Comparison of ENCODE assay signal across 9 mouse cellular contexts in genomic region chr9:49485250-49485891, GRCm38 (mm10). TPM values are rescaled to one million over a fixed set of nuclear protein-coding genes. Genes with fewer than 3 reads are reported as not detected.
DNase-seq lines count a peak whose midpoint lies in the region; ATAC-seq and TF ChIP-seq lines count a peak whose summit lies in the region.
"Had no signal": no experiment of that assay in that cellular context is flagged by ENCODE, and none has a peak within 500 bp of the region (broad histone marks: within the 10 kb centered on the region; RNA-seq: fewer than 3 reads in every experiment).

No protein-coding gene starts in this region.

- peaks cover 2 to 13% of the 10 kb centered on the region in 2 experiments; a peak in 2 of 4 replicates for H3K4me1 ChIP-seq in CH12.LX (ENCODE audit: control insufficient read depth in 1 of 2, insufficient read depth in 2 of 2)
- H3K4me1 ChIP-seq in ES-E14 (ENCODE audit: control insufficient read depth in 2 of 2, insufficient read depth in 2 of 2, low read length in 2 of 2, poor library complexity in 1 of 2): peaks cover 8 to 10% of the 10 kb centered on the region in 2 experiments
- peaks cover 21% of the 10 kb centered on the region; the same call in 1 of the 2 replicates for H3K4me1 ChIP-seq in embryonic facial prominence, embryonic 13.5 days
- peaks cover 23% of the 10 kb centered on the region for H3K4me1 ChIP-seq in limb, embryonic 12.5 days (replicated peaks)
- H3K4me1 ChIP-seq in midbrain, embryonic 13.5 days (replicated peaks): peaks cover 16% of the 10 kb centered on the region

- H3K27me3 ChIP-seq in CH12.LX (replicated peaks): peaks cover 5% of the 10 kb centered on the region
- no peaks in the 10 kb centered on the region; the same call in 1 of the 2 replicates for H3K27me3 ChIP-seq in embryonic facial prominence, embryonic 13.5 days
- H3K27me3 ChIP-seq in limb, embryonic 12.5 days: 0 out of 2 replicates have a peak, but pooled peaks cover 3% of the 10 kb centered on the region
- peaks cover 8% of the 10 kb centered on the region; the same call in 1 of the 2 replicates for H3K27me3 ChIP-seq in midbrain, embryonic 13.5 days

- H3K9ac ChIP-seq in CH12.LX (ENCODE audit: insufficient read depth, low read depth): no peak overlapping the region
- peak overlapping the region; percentile 66 for H3K9ac ChIP-seq in ES-E14 (ENCODE audit: insufficient read depth, low read depth, low read length, poor library complexity, severe bottlenecking)
- H3K9ac ChIP-seq in embryonic facial prominence, embryonic 13.5 days: peak overlapping the region; percentile 67
- H3K9ac ChIP-seq in limb, embryonic 12.5 days (replicated peaks): peak overlapping the region; percentile 53
- H3K9ac ChIP-seq in midbrain, embryonic 13.5 days (replicated peaks): peak overlapping the region; percentile 55

- H3K27ac ChIP-seq in CH12.LX (ENCODE audit: insufficient read depth, low read depth) (no peak overlapping the region), ES-E14 (ENCODE audit: insufficient read depth, low read depth, low read length, poor library complexity, severe bottlenecking) (no peak overlapping the region)
- no peak overlapping the region for H3K27ac ChIP-seq in embryonic facial prominence, embryonic 13.5 days
- no peak overlapping the region for H3K27ac ChIP-seq in limb, embryonic 12.5 days
- H3K27ac ChIP-seq in midbrain, embryonic 13.5 days: no peak overlapping the region

- TF ChIP-seq CTCF in CH12.LX (conservative IDR thresholded peaks at IDR 0.05 in 1 of 2, IDR thresholded peaks at IDR 0.05 in 1 of 2; ENCODE audit: low read depth in 2 of 2, low read length in 2 of 2): peak; percentile 25 to 81; a peak in 3 of 4 replicates

- DNase-seq in CH12.LX (ENCODE audit: extremely low read depth) (peak; percentile 51), ES-E14 (ENCODE audit: low read depth, low spot score) (peak; percentile 50)
- no peak for DNase-seq in right cerebral cortex, postnatal 14 days
- DNase-seq in urinary bladder, postnatal 4 days (ENCODE audit: low spot score in 2 of 2): no peak

- no peak for TF ChIP-seq POLR2A in CH12.LX (IDR thresholded peaks at IDR 0.05; ENCODE audit: low read depth, low read length)

- H3K4me2 ChIP-seq in CH12.LX (ENCODE audit: insufficient read depth, low read depth, poor library complexity, severe bottlenecking): peak overlapping the region; percentile 94
- peak overlapping the region; percentile 87 for H3K4me2 ChIP-seq in embryonic facial prominence, embryonic 13.5 days
- peak overlapping the region; percentile 86 for H3K4me2 ChIP-seq in limb, embryonic 12.5 days
- peak overlapping the region; percentile 69 for H3K4me2 ChIP-seq in midbrain, embryonic 13.5 days (replicated peaks)

- peak; percentile 16; the same call in 1 of the 2 replicates for ATAC-seq in embryonic facial prominence, embryonic 13.5 days (ENCODE audit: insufficient number of reproducible peaks, insufficient read depth, low FRiP score, low TSS enrichment, low read depth)
- ATAC-seq in hematopoietic stem cell, adult 5-6 weeks (replicated peaks in 1 of 2; ENCODE audit: insufficient read depth in 1 of 2, low FRiP score in 2 of 2, low TSS enrichment in 1 of 2, low read depth in 1 of 2, poor library complexity in 2 of 2, severe bottlenecking in 2 of 2): peak; percentile 15 to 38; a peak in 1 of 4 replicates
- ATAC-seq in limb, embryonic 12.5 days (ENCODE audit: insufficient number of reproducible peaks, insufficient read depth, low FRiP score, low TSS enrichment, low read depth): no peak; the same call in 1 of the 2 replicates
- peak; percentile 44 for ATAC-seq in midbrain, embryonic 13.5 days

- no peaks in the 10 kb centered on the region for H3K79me2 ChIP-seq in CH12.LX (replicated peaks; ENCODE audit: control insufficient read depth, extremely low read depth, insufficient read depth, poor library complexity, severe bottlenecking)

- in situ Hi-C loops in CH12.LX (cut with MboI; ENCODE audit: low pct_ligation_motif_present, low pct_unique_long_range_greater_than_20kb, low sequenced_read_pairs) (loop anchor here (5.0 to 25.0 kb wide), 4 partner anchors 238 to 848 kb away; partner anchors contain the start of genes Htr3b and Tmprss5), ES-E14 (cut with MboI; ENCODE audit: low sequenced_read_pairs in 2 of 2, unreplicated experiment in 2 of 2) (loop anchor here (5.0 to 25.0 kb wide), 3 partner anchors 401 to 848 kb away; partner anchors contain the start of gene Tmprss5 (in 1 of the 2))

- H3K4me3 ChIP-seq in CH12.LX (replicated peaks in 1 of 3; ENCODE audit: low read depth in 2 of 3, low read length in 2 of 3, poor library complexity in 1 of 3): peak overlapping the region; percentile 49 to 71 (median 62)
- peak overlapping the region; percentile 81 to 83 for H3K4me3 ChIP-seq in ES-E14 (ENCODE audit: insufficient read depth in 1 of 2, low read depth in 1 of 2, low read length in 2 of 2, poor library complexity in 1 of 2, severe bottlenecking in 1 of 2)
- H3K4me3 ChIP-seq in embryonic facial prominence, embryonic 13.5 days: peak overlapping the region; percentile 59
- H3K4me3 ChIP-seq in limb, embryonic 12.5 days (replicated peaks): peak overlapping the region; percentile 61
- peak overlapping the region; percentile 47 for H3K4me3 ChIP-seq in midbrain, embryonic 13.5 days (replicated peaks)

- no peaks in the 10 kb centered on the region for H3K36me3 ChIP-seq in CH12.LX (replicated peaks in 1 of 2; ENCODE audit: control insufficient read depth in 1 of 2, insufficient read depth in 1 of 2, low read length in 1 of 2)
- H3K36me3 ChIP-seq in ES-E14 (ENCODE audit: control insufficient read depth, insufficient read depth, low read length, poor library complexity, severe bottlenecking): no peaks in the 10 kb centered on the region
- no peaks in the 10 kb centered on the region for H3K36me3 ChIP-seq in embryonic facial prominence, embryonic 13.5 days
- H3K36me3 ChIP-seq in limb, embryonic 12.5 days: no peaks in the 10 kb centered on the region
- no peaks in the 10 kb centered on the region for H3K36me3 ChIP-seq in midbrain, embryonic 13.5 days

- dilution Hi-C loops in CH12.LX (cut with MboI; ENCODE audit: extremely low pct_ligation_motif_present, extremely low pct_unique_long_range_greater_than_20kb, low sequenced_read_pairs): no loop called here

- no peak for TF ChIP-seq EP300 in CH12.LX (IDR thresholded peaks at IDR 0.05; ENCODE audit: low read length)

- no peaks in the 10 kb centered on the region for H3K9me3 ChIP-seq in CH12.LX (replicated peaks; ENCODE audit: low read length)
- H3K9me3 ChIP-seq in ES-E14 (ENCODE audit: control insufficient read depth, insufficient read depth, low read depth, low read length): no peaks in the 10 kb centered on the region
- no peaks in the 10 kb centered on the region for H3K9me3 ChIP-seq in embryonic facial prominence, embryonic 13.5 days
- no peaks in the 10 kb centered on the region for H3K9me3 ChIP-seq in limb, embryonic 12.5 days
- H3K9me3 ChIP-seq in midbrain, embryonic 13.5 days: no peaks in the 10 kb centered on the region

- peak; percentile 60 for TF ChIP-seq RAD21 in CH12.LX (IDR thresholded peaks at IDR 0.05; ENCODE audit: low read depth, low read length)

- WGBS in embryonic facial prominence, embryonic 13.5 days: 4% methylated on average over 21 of the region's 21 CpGs
- 5% methylated on average over 21 of the region's 21 CpGs for WGBS in limb, embryonic 12.5 days
- WGBS in midbrain, embryonic 13.5 days: 4% methylated on average over 21 of the region's 21 CpGs

TF ChIP-seq in CH12.LX, 34 proteins besides CTCF, POLR2A, EP300 and RAD21 (continues in another document):
- TF ChIP-seq PAX5 (IDR thresholded peaks at IDR 0.05; ENCODE audit: low read length): no peak
- TF ChIP-seq SIN3A (IDR thresholded peaks at IDR 0.05; ENCODE audit: low read length): no peak; the same call in 1 of the 2 replicates
- TF ChIP-seq POLR2AphosphoS2 (IDR thresholded peaks at IDR 0.05; ENCODE audit: low read depth, low read length): no peak
- no peak; the same call in 1 of the 2 replicates for TF ChIP-seq MAZ (IDR thresholded peaks at IDR 0.05; ENCODE audit: low read depth, low read length)
- no peak for TF ChIP-seq JUND (conservative IDR thresholded peaks at IDR 0.05; ENCODE audit: low read depth, low read length)
- no peak for TF ChIP-seq GABPA (IDR thresholded peaks at IDR 0.05; ENCODE audit: insufficient replicate concordance, low read depth, low read length)
- no peak for TF ChIP-seq BHLHE40 (IDR thresholded peaks at IDR 0.05; ENCODE audit: low read depth, low read length)
- TF ChIP-seq UBTF (IDR thresholded peaks at IDR 0.05; ENCODE audit: low read depth, low read length): no peak

TF ChIP-seq in ES-E14, 5 proteins besides CTCF, POLR2A, EP300 and RAD21:
- TF ChIP-seq HCFC1 (IDR thresholded peaks at IDR 0.05; ENCODE audit: borderline replicate concordance, insufficient read depth, low read length) (no peak), MAFK (IDR thresholded peaks at IDR 0.05; ENCODE audit: insufficient read depth, low read depth, low read length) (no peak), ZNF384 (IDR thresholded peaks at IDR 0.05; ENCODE audit: low read depth, low read length) (no peak), ZC3H11A (IDR thresholded peaks at IDR 0.05; ENCODE audit: borderline replicate concordance, low read depth, low read length) (no peak), CHD2 (IDR thresholded peaks at IDR 0.05; ENCODE audit: low read depth, low read length) (no peak)

RNA-seq across cellular contexts. Expression of gene Ttc12, which starts 0.7 kb away (rescaled TPM):
- 0.50 and 0.59 TPM in 2 replicates for total RNA-seq in CH12.LX (2012; rRNA removed)
- total RNA-seq in CH12.LX (2014; rRNA removed): 0.67 and 0.68 TPM in 2 replicates
- 0.44 and 0.68 TPM in 2 replicates for polyA plus RNA-seq in CH12.LX (2012; ENCODE audit: insufficient read length, low read depth)
- 2.1 and 2.5 TPM in 2 replicates for total RNA-seq in ES-E14 (2012; rRNA removed)
- polyA plus RNA-seq in embryonic facial prominence, embryonic 13.5 days (2015; fragmentation: Nextera tagmentation; extraction: Ambion mirVana): 1.6 and 2.0 TPM in 2 replicates
- 2.8 and 4.1 TPM in 2 replicates for total RNA-seq in hematopoietic stem cell, adult 5-6 weeks (2017)
- polyA plus RNA-seq in limb, embryonic 12.5 days (2016; fragmentation: Nextera tagmentation; extraction: Ambion mirVana): 1.3 and 1.8 TPM in 2 replicates
- 1.8 and 1.9 TPM in 2 replicates for polyA plus RNA-seq in midbrain, embryonic 13.5 days (2015; fragmentation: Nextera tagmentation; extraction: Ambion mirVana)

RNA-seq across cellular contexts. Expression of gene Ankk1, which starts 58.5 kb away (rescaled TPM):
- 0.13 and 0.29 TPM in 2 replicates for total RNA-seq in CH12.LX (2012; rRNA removed)
- 0.28 and 0.52 TPM in 2 replicates for total RNA-seq in CH12.LX (2014; rRNA removed)
- 0.30 and 0.36 TPM in 2 replicates for polyA plus RNA-seq in CH12.LX (2012; ENCODE audit: insufficient read length, low read depth)
- total RNA-seq in ES-E14 (2012; rRNA removed): 0.16 and 0.94 TPM in 2 replicates
- not detected in 2 replicates for polyA plus RNA-seq in embryonic facial prominence, embryonic 13.5 days (2015; fragmentation: Nextera tagmentation; extraction: Ambion mirVana)
- not detected in 2 replicates for total RNA-seq in hematopoietic stem cell, adult 5-6 weeks (2017)
- polyA plus RNA-seq in limb, embryonic 12.5 days (2016; fragmentation: Nextera tagmentation; extraction: Ambion mirVana): not detected in 2 replicates
- polyA plus RNA-seq in midbrain, embryonic 13.5 days (2015; fragmentation: Nextera tagmentation; extraction: Ambion mirVana): not detected in 2 replicates
- polyA plus RNA-seq: large intestine, adult 2 months had no signal

Comparison
In these comparisons a context has a peak if more than half of its experiments do, and no peak if none do; other contexts are left out.
1. DNase-seq: peak in CH12.LX (single experiment) and ES-E14 (single experiment); none in right cerebral cortex, postnatal 14 days (single experiment) and urinary bladder, postnatal 4 days (0 of 2).
2. Peak in every context shown above with its lines, with median percentiles within 50 percentile points of each other: H3K4me2 ChIP-seq and H3K4me3 ChIP-seq.